Mouse (Mus musculus) left cerebral cortex, adult 2 months (tissue): ENCODE results near the gene Sergef. TPM values are rescaled to one million over a fixed set of nuclear protein-coding genes. Genes with fewer than 3 reads are reported as not detected.
A peak's percentile ranks its signal among the peaks of the same experiment; 100 is the strongest.

Source experiments
- DNase-seq, 2 experiments: peaks; one replicate each; pipeline ENCODE4 v3.0.0; 2021 to 2022; ENCODE audit warnings: low spot score in 2 of 2, mixed read lengths in 1 of 2; ENCODE audit errors: extremely low spot score in 1 of 2
- H3K27ac ChIP-seq: fragments of 200-600 bp; 2 replicates; pipeline ENCODE4 v1.8.1; 2022
- H3K4me3 ChIP-seq: fragments of 200-600 bp; 2 replicates; pipeline ENCODE4 v1.8.1; 2022
- CTCF ChIP-seq: fragments of 200-600 bp; IDR thresholded peaks from 2 replicates; pipeline ENCODE4 v1.8.1; 2022; ENCODE audit warnings: antibody characterized with exemption, mild to moderate bottlenecking, moderate library complexity
- intact Hi-C: fragments of 180-260 bp; cut with DNase I; formaldehyde crosslinking; loops from one replicate; pipeline ENCODE4 v1.15.1; 2025
- total RNA-seq, 2 experiments: library from RNA; stranded (reverse); gene quantifications; 2 replicates each; pipeline ENCODE4 v1.2.3; 2021

Gene Sergef
- total RNA-seq, 2 experiments from 2014 or later = 74.5 to 77.3 TPM

- Histone ChIP-seq H3K27ac (no peak overlapping the region), H3K4me3 (no peak overlapping the region)
- no peak for DNase-seq
- no peak for TF ChIP-seq CTCF
- intact Hi-C loops = no loop called here
These were observed 116.4 kb downstream of the Sergef start for GRCm38 (mm10) chr7:46523215-46523614.

GRCm38 (mm10) chr7:46521794-46522193, 117.8 kb downstream of the Sergef start:
- H3K4me3 ChIP-seq = no peak overlapping the region
- intact Hi-C loops = no loop called here
- no peak overlapping the region for H3K27ac ChIP-seq
- no peak for TF ChIP-seq CTCF
- no peak for DNase-seq

GRCm38 (mm10) chr7:46519148-46519547, 120.5 kb downstream of the Sergef start:
- H3K27ac ChIP-seq = no peak overlapping the region
- no peak for TF ChIP-seq CTCF
- intact Hi-C loops = loop anchor here (5.0 kb wide), 1 partner anchor 122 kb away; the partner anchor contains the start of gene Kcnc1
- no peak for DNase-seq
- no peak overlapping the region for H3K4me3 ChIP-seq

GRCm38 (mm10) chr7:46517158-46517557, 122.4 kb downstream of the Sergef start:
- intact Hi-C loops = loop anchor here (5.0 kb wide), 1 partner anchor 120 kb away; the partner anchor contains the start of gene Kcnc1

GRCm38 (mm10) chr7:46515960-46516359, 123.6 kb downstream of the Sergef start:
- DNase-seq = no peak
- TF ChIP-seq CTCF = peak; percentile 36
- H3K27ac ChIP-seq = no peak overlapping the region
- intact Hi-C loops = loop anchor here (5.0 kb wide), 1 partner anchor 119 kb away; the partner anchor contains the start of gene Kcnc1
- H3K4me3 ChIP-seq = no peak overlapping the region

More at GRCm38 (mm10) chr7:46517158-46517557, 122.4 kb downstream of the Sergef start:
- no peak for DNase-seq
- Histone ChIP-seq H3K4me3 (no peak overlapping the region), H3K27ac (no peak overlapping the region)
- TF ChIP-seq CTCF = no peak

GRCm38 (mm10) chr7:46514981-46515380, 124.6 kb downstream of the Sergef start:
- no peak for TF ChIP-seq CTCF
- no peak overlapping the region for H3K4me3 ChIP-seq
- DNase-seq = no peak
- intact Hi-C loops = loop anchor here (5.0 kb wide), 1 partner anchor 118 kb away; the partner anchor contains the start of gene Kcnc1
- no peak overlapping the region for H3K27ac ChIP-seq

GRCm38 (mm10) chr7:46513562-46513961, 126.0 kb downstream of the Sergef start:
- no peak for DNase-seq
- H3K27ac ChIP-seq = no peak overlapping the region
- no peak for TF ChIP-seq CTCF

GRCm38 (mm10) chr7:46512792-46513191, 126.8 kb downstream of the Sergef start:
- TF ChIP-seq CTCF = no peak
- no peak overlapping the region for H3K27ac ChIP-seq
- no peak for DNase-seq
- H3K4me3 ChIP-seq = no peak overlapping the region
- intact Hi-C loops = no loop called here

More at GRCm38 (mm10) chr7:46513562-46513961, 126.0 kb downstream of the Sergef start:
- no peak overlapping the region for H3K4me3 ChIP-seq
- intact Hi-C loops = no loop called here

- no peak overlapping the region for H3K4me3 ChIP-seq
- DNase-seq = no peak
- no peak overlapping the region for H3K27ac ChIP-seq
- intact Hi-C loops = no loop called here
- TF ChIP-seq CTCF = no peak
These were observed 128.8 kb downstream of the Sergef start for GRCm38 (mm10) chr7:46510806-46511205.

- DNase-seq = peak in 1 of 2 experiments; percentile 34
- H3K27ac ChIP-seq = peak overlapping the region; percentile 57
- intact Hi-C loops = no loop called here
- TF ChIP-seq CTCF = peak; percentile 4; the same call in 1 of the 2 replicates
- H3K4me3 ChIP-seq = peak overlapping the region; percentile 32
These were observed 130.0 kb downstream of the Sergef start for GRCm38 (mm10) chr7:46509391-46510310.

- H3K27ac ChIP-seq = no peak overlapping the region; the same call in 1 of the 2 replicates
- no peak for DNase-seq
- no peak for TF ChIP-seq CTCF
- H3K4me3 ChIP-seq = no peak overlapping the region
- intact Hi-C loops = no loop called here
These were observed 130.9 kb downstream of the Sergef start for GRCm38 (mm10) chr7:46508590-46509318.

- Histone ChIP-seq H3K27ac (no peak overlapping the region), H3K4me3 (no peak overlapping the region)
- DNase-seq = no peak
- no peak for TF ChIP-seq CTCF
- intact Hi-C loops = no loop called here
These were observed 135.4 kb downstream of the Sergef start for GRCm38 (mm10) chr7:46504157-46504556.
